Mouse (Mus musculus) hematopoietic stem cell, adult 5-6 weeks (primary cell): ENCODE data around the gene Zap70. TPM values are rescaled to one million over a fixed set of nuclear protein-coding genes. Genes with fewer than 3 reads are reported as not detected.

ENCODE experiments used
- ATAC-seq, 2 experiments: fragments of 125-278 bp in 1 of 2; replicated peaks in 1 of 2; 2 replicates each; pipeline ENCODE4 v1.8.0; 2016 to 2017; ENCODE audit warnings: inconsistent platforms in 2 of 2, mild to moderate bottlenecking in 2 of 2, moderate number of reproducible peaks in 2 of 2, low read depth in 1 of 2, moderate TSS enrichment in 1 of 2; ENCODE audit not compliant: low FRiP score in 2 of 2, poor library complexity in 2 of 2, severe bottlenecking in 2 of 2, insufficient read depth in 1 of 2, low TSS enrichment in 1 of 2
- total RNA-seq: library from RNA; stranded (forward); fragments of 172-1452, 232-1000 nt; gene quantifications from 2 replicates; pipeline ENCODE4 v1.2.3, GENCODE M21; 2017

Gene Zap70
- total RNA-seq, 1 experiment from 2014 or later = 0.40 TPM

GRCm38 (mm10) chr1:36767321-36767720 lies 5.7 kb downstream of the Zap70 start:
- no peak for ATAC-seq

- ATAC-seq = no peak
These were observed 7.2 kb downstream of the Zap70 start for GRCm38 (mm10) chr1:36768786-36769185.

- ATAC-seq = no peak
These were observed 8.4 kb downstream of the Zap70 start for GRCm38 (mm10) chr1:36769951-36770350.

GRCm38 (mm10) chr1:36770998-36771397 lies 9.4 kb downstream of the Zap70 start:
- no peak for ATAC-seq

GRCm38 (mm10) chr1:36772198-36772934 lies 10.8 kb downstream of the Zap70 start:
- ATAC-seq = no peak

- ATAC-seq = no peak
These were observed 19.2 kb downstream of the Zap70 start for GRCm38 (mm10) chr1:36780793-36781192.

- no peak for ATAC-seq
These were observed 20.9 kb downstream of the Zap70 start for GRCm38 (mm10) chr1:36782476-36782875.

- peak; percentile 70 to 76 for ATAC-seq
These were observed 23.0 kb downstream of the Zap70 start for GRCm38 (mm10) chr1:36784365-36785134.

GRCm38 (mm10) chr1:36785238-36785641 lies 23.6 kb downstream of the Zap70 start:
- ATAC-seq = peak; percentile 53 to 56; a peak in 3 of 4 replicates

GRCm38 (mm10) chr1:36786377-36786776 lies 24.8 kb downstream of the Zap70 start:
- ATAC-seq = no peak

- no peak for ATAC-seq
These were observed 27.8 kb downstream of the Zap70 start for GRCm38 (mm10) chr1:36789416-36789815.

- no peak for ATAC-seq
These were observed 35.1 kb downstream of the Zap70 start for GRCm38 (mm10) chr1:36796711-36797110.

- ATAC-seq = peak; percentile 84 to 91
These were observed 35.9 kb downstream of the Zap70 start for GRCm38 (mm10) chr1:36797481-36797880.

GRCm38 (mm10) chr1:36800379-36801011 lies 38.9 kb downstream of the Zap70 start:
- no peak for ATAC-seq

- no peak for ATAC-seq
These were observed 42.7 kb downstream of the Zap70 start for GRCm38 (mm10) chr1:36804259-36804658.

- ATAC-seq = no peak
These were observed 43.2 kb downstream of the Zap70 start for GRCm38 (mm10) chr1:36804833-36805232.

- ATAC-seq = no peak
These were observed 44.7 kb downstream of the Zap70 start for GRCm38 (mm10) chr1:36806181-36806905.

- ATAC-seq = no peak
These were observed 45.5 kb downstream of the Zap70 start for GRCm38 (mm10) chr1:36807086-36807485.
